Mouse (Mus musculus) left cerebral cortex, adult 2 months (tissue): ENCODE measurements at regions not wholly inside any gene's neighbourhood (a gene's known extent, or its start where the extent isn't known, plus 50 kb on each side); places are given as distances from the start of the nearest gene placed in this dataset.

Source experiments
- DNase-seq, 2 experiments: peaks; one replicate each; pipeline ENCODE4 v3.0.0; 2021 to 2022; ENCODE audit warnings: low spot score in 2 of 2, mixed read lengths in 1 of 2; ENCODE audit errors: extremely low spot score in 1 of 2
- H3K27ac ChIP-seq: fragments of 200-600 bp; 2 replicates; pipeline ENCODE4 v1.8.1; 2022
- H3K4me3 ChIP-seq: fragments of 200-600 bp; 2 replicates; pipeline ENCODE4 v1.8.1; 2022
- CTCF ChIP-seq: fragments of 200-600 bp; IDR thresholded peaks from 2 replicates; pipeline ENCODE4 v1.8.1; 2022; ENCODE audit warnings: antibody characterized with exemption, mild to moderate bottlenecking, moderate library complexity
- intact Hi-C: fragments of 180-260 bp; cut with DNase I; formaldehyde crosslinking; loops from one replicate; pipeline ENCODE4 v1.15.1; 2025

DNA sequence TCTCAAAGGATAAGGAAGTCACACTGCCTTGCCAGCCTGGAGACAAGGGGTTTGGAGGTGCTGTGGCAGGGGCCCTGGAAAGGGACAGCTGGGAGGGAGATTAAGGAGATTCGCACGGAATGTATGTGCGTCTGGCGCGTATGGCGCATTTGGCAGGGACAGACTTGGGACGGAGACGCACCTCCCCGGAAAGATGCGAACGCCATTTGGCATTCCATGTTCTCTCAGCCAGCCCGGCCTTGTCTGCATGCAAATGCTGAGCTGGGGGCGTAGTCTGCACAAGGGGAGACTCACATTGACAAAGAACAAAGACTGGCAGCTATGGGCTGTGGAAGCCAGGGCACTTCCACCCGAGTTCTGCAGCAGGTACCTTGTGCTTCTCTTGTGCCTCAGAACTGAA, 174.4 kb downstream of the Gm26897 start:
- intact Hi-C loops: no loop called here
- no peak for TF ChIP-seq CTCF
- peak in 1 of 2 experiments; percentile 29 for DNase-seq
- no peak overlapping the region for H3K27ac ChIP-seq
- H3K4me3 ChIP-seq: no peak overlapping the region

- no peak for DNase-seq
- Histone ChIP-seq H3K27ac (no peak overlapping the region), H3K4me3 (no peak overlapping the region)
- intact Hi-C loops: no loop called here
- no peak for TF ChIP-seq CTCF
These were observed 176.8 kb downstream of the Gm26897 start for GRCm38 (mm10) chr5:111910514-111910913.

GRCm38 (mm10) chr5:111913354-111913753, 179.6 kb downstream of the Gm26897 start:
- no peak for DNase-seq
- H3K4me3 ChIP-seq: no peak overlapping the region
- no peak overlapping the region for H3K27ac ChIP-seq
- TF ChIP-seq CTCF: no peak
- intact Hi-C loops: no loop called here

GRCm38 (mm10) chr5:111914296-111914695, 180.6 kb downstream of the Gm26897 start:
- H3K27ac ChIP-seq: no peak overlapping the region
- no peak overlapping the region for H3K4me3 ChIP-seq
- intact Hi-C loops: no loop called here
- DNase-seq: no peak
- TF ChIP-seq CTCF: no peak

DNA sequence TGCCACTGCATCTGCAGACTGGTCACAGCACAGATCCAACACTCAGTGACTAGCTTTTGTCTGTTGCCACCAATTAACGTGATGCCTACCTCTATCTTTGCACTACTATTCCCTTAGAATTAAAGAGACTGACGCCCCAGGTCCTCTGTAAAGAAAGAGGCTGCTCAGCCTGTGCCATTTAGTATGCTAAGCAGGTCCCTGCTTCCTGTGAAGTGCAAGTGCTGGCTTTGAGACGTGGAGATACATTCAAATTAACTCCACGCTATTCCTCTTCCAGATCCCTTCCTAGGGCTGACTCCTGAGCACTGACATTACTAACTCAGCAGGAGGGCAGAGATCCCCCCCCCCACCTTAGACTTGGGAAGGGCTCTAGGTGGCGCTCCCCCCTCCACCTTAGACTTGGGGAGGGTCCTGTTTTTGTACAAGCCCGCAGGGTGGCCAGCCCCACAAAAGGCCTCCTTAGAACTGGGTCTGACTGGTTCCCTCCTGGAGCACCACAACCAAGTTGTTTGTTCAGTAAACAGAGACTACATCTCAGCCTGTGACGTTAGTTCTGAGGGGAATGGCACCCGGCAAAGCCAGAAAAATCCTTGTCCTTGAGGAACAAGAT, 184.0 kb downstream of the Gm26897 start:
- Histone ChIP-seq H3K4me3 (no peak overlapping the region), H3K27ac (no peak overlapping the region)
- no peak for TF ChIP-seq CTCF
- DNase-seq: no peak
- intact Hi-C loops: no loop called here

DNA sequence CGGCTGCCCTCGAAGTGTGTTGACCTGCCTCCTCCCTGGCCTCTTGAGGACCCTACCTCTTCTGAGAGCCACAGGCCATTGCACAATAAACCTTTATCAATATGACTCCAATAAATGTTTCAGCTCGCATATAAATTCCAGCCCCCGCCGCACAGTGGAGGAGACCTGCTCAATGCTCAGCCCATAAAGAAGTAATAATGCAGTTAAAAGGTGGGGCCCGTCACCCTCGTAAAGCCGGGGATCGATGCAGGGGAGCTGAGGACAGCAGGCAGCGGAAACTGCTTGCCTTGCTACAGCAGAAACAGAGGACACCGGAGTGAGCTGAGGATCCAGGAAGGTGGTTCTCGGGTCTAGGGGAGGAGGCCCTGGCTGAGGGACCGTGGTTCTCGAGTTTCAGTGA, 185.2 kb downstream of the Gm26897 start:
- no peak overlapping the region for H3K4me3 ChIP-seq
- H3K27ac ChIP-seq: no peak overlapping the region
- TF ChIP-seq CTCF: no peak
- DNase-seq: no peak
- intact Hi-C loops: no loop called here

- intact Hi-C loops: no loop called here
- Histone ChIP-seq H3K27ac (no peak overlapping the region), H3K4me3 (no peak overlapping the region)
- DNase-seq: no peak
- no peak for TF ChIP-seq CTCF
These were observed 189.4 kb downstream of the Gm26897 start for GRCm38 (mm10) chr5:111922991-111923701.

GRCm38 (mm10) chr5:111925757-111926156, 192.0 kb downstream of the Gm26897 start:
- DNase-seq: no peak
- intact Hi-C loops: no loop called here
- no peak for TF ChIP-seq CTCF
- Histone ChIP-seq H3K4me3 (no peak overlapping the region), H3K27ac (no peak overlapping the region)

DNA sequence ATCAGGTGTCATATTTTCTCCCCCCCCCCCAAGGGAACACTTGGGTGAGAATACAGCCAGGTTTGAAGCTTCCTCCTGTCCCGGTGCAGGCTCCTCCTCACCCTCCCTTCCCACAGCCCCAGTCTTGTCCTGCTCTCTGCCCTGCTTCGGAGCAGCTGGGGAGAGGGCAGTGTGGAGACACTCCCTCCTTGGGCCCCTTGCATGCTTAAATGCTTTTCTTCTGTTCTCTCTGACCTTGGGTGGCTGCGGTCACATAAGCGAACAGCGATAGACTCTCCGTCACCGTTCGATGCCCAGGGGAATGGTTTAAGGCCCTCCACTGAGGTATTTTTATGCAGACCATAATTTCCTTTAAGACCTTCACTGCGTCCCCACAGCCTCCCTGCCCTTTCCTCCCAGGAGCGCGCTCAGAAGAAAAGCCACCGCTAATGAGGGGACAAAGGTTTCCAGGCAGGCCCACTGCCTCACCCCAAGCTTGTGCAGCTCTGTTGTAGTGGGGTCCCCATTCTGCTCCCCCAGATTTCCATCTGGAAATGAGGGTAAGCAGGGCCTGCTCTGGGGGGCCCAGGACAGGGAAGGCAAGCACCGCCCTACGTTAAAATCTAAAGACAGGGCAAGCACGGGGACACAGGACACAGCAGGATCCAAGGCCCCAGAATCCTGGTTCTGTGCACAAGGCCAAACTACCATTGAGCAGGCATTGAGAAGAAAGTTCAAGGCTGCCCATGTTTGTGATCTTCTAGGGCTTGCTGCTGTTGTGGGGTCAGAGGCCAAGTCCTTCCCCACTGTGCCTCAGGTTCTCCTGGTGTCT, 195.7 kb downstream of the Gm26897 start:
- TF ChIP-seq CTCF: no peak
- intact Hi-C loops: no loop called here
- no peak overlapping the region for H3K4me3 ChIP-seq
- H3K27ac ChIP-seq: no peak overlapping the region
- DNase-seq: no peak

- TF ChIP-seq CTCF: no peak
- Histone ChIP-seq H3K4me3 (no peak overlapping the region), H3K27ac (no peak overlapping the region)
- intact Hi-C loops: loop anchor here (2.0 kb wide), 1 partner anchor 223 kb away; no protein-coding TSS in a partner anchor
- DNase-seq: no peak
These were observed 196.2 kb downstream of the Gm26897 start for GRCm38 (mm10) chr5:111929991-111930339.

DNA sequence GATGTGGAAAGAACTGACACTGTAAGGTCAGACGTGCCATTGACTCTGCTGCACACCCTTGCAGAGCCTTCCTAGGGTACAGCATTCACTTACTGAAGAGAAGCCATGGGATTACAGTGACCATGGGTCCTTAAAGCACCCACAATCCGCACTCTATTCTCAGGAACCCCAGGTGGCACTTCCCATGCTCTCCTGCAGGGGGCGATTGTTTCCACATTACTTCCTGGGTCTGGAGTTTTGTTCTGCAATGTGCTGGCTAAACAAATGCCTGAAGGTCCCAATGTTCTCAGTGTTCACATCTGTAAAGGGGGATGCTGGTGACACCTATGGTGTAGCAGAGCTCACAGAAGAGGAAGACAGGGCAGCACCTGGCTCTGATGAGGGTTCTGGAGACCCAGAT, 198.0 kb downstream of the Gm26897 start:
- intact Hi-C loops: loop anchor here (2.0 kb wide), 1 partner anchor 221 kb away; no protein-coding TSS in a partner anchor
- peak; percentile 61 for TF ChIP-seq CTCF
- H3K4me3 ChIP-seq: no peak overlapping the region
- H3K27ac ChIP-seq: no peak overlapping the region
- DNase-seq: peak in 1 of 2 experiments; percentile 20

GRCm38 (mm10) chr5:111935381-111936134, 201.8 kb downstream of the Gm26897 start:
- no peak for DNase-seq
- TF ChIP-seq CTCF: no peak
- Histone ChIP-seq H3K27ac (no peak overlapping the region), H3K4me3 (no peak overlapping the region)
- intact Hi-C loops: no loop called here
